Mouse (Mus musculus) brown adipose tissue, adult 24 weeks (tissue): ENCODE measurements around the gene Tnfsf13b. TPM values are rescaled to one million over a fixed set of nuclear protein-coding genes. Genes with fewer than 3 reads are reported as not detected.

ENCODE experiments used
- polyA plus RNA-seq: library from polyadenylated mRNA; stranded (reverse); fragments of >200 nt; gene quantifications from 2 replicates; pipeline ENCODE4 v1.2.4, GENCODE M21; 2012; ENCODE audit not compliant: missing spikeins, insufficient read depth, insufficient read length

Gene Tnfsf13b
- polyA plus RNA-seq, 1 experiment: 0.83 TPM

Other genes with a start within 250 kb of the Tnfsf13b start
- not detected in 2 replicates for gene Fam155a, start 235.3 kb upstream of the Tnfsf13b start, polyA plus RNA-seq
- not detected in 2 replicates for gene Gm10217, start 142.2 kb upstream of the Tnfsf13b start, polyA plus RNA-seq
- 3.0 and 4.0 TPM in 2 replicates for gene Lig4, start 28.8 kb upstream of the Tnfsf13b start, polyA plus RNA-seq
- 8.0 and 9.4 TPM in 2 replicates for gene Abhd13, start 28.8 kb upstream of the Tnfsf13b start, polyA plus RNA-seq
- gene Myo16, start 147.4 kb downstream of the Tnfsf13b start, polyA plus RNA-seq: not detected in 2 replicates